Mouse (Mus musculus) v-Abl transformed pro-B cells (cell line): Measurements from ENCODE around the gene Iqcj.

Experiments
- in situ Hi-C, 2 experiments: fragments of 400-800 bp; cut with MboI; formaldehyde crosslinking; loops; one replicate each; pipeline ENCODE4 v1.15.1; 2025; ENCODE audit not compliant: unreplicated experiment in 2 of 2

Gene Iqcj

GRCm38 (mm10) chr3:67952517-67952940 is 60.5 kb downstream of the Iqcj start:
- in situ Hi-C loops: no loop called here

GRCm38 (mm10) chr3:67954459-67955065 is 62.5 kb downstream of the Iqcj start:
- in situ Hi-C loops: no loop called here

- in situ Hi-C loops: no loop called here
These were observed 67.7 kb downstream of the Iqcj start for GRCm38 (mm10) chr3:67959672-67960071.

GRCm38 (mm10) chr3:67960133-67960532 is 68.1 kb downstream of the Iqcj start:
- in situ Hi-C loops: no loop called here

GRCm38 (mm10) chr3:67960727-67961126 is 68.7 kb downstream of the Iqcj start:
- in situ Hi-C loops: no loop called here

GRCm38 (mm10) chr3:67961934-67962639 is 70.1 kb downstream of the Iqcj start:
- in situ Hi-C loops: no loop called here

GRCm38 (mm10) chr3:67974340-67974998 is 82.4 kb downstream of the Iqcj start:
- in situ Hi-C loops: no loop called here

- in situ Hi-C loops: no loop called here
These were observed 88.0 kb downstream of the Iqcj start for GRCm38 (mm10) chr3:67980006-67980405.

GRCm38 (mm10) chr3:67983329-67983728 is 91.3 kb downstream of the Iqcj start:
- in situ Hi-C loops: no loop called here

- in situ Hi-C loops: no loop called here
These were observed 110.4 kb downstream of the Iqcj start for GRCm38 (mm10) chr3:68002415-68002814.

- in situ Hi-C loops: no loop called here
These were observed 120.3 kb downstream of the Iqcj start for GRCm38 (mm10) chr3:68012342-68012741.

GRCm38 (mm10) chr3:68015786-68016185 is 123.8 kb downstream of the Iqcj start:
- in situ Hi-C loops: no loop called here

GRCm38 (mm10) chr3:68019401-68019800 is 127.4 kb downstream of the Iqcj start:
- in situ Hi-C loops: no loop called here

GRCm38 (mm10) chr3:68036097-68036496 is 144.1 kb downstream of the Iqcj start:
- in situ Hi-C loops: no loop called here

GRCm38 (mm10) chr3:68042951-68043350 is 150.9 kb downstream of the Iqcj start:
- in situ Hi-C loops: loop anchor here (5.0 kb wide), 3 partner anchors 421 to 691 kb away; no protein-coding TSS in a partner anchor

- in situ Hi-C loops: no loop called here
These were observed 153.7 kb downstream of the Iqcj start for GRCm38 (mm10) chr3:68045475-68046416.

- in situ Hi-C loops: loop anchor here (5.0 to 25.0 kb wide), 9 partner anchors 559 to 1859 kb away; partner anchors contain the start of gene Gfm1 (in 1 of the 2)
These were observed 161.5 kb downstream of the Iqcj start for GRCm38 (mm10) chr3:68053538-68053937.

- in situ Hi-C loops: loop anchor here (10.0 to 25.0 kb wide), 8 partner anchors 557 to 1857 kb away; partner anchors contain the start of gene Gfm1 (in 1 of the 2)
These were observed 163.1 kb downstream of the Iqcj start for GRCm38 (mm10) chr3:68055071-68055470.

GRCm38 (mm10) chr3:68056373-68057275 is 164.6 kb downstream of the Iqcj start:
- in situ Hi-C loops: loop anchor here (10.0 to 25.0 kb wide), 8 partner anchors 556 to 1856 kb away; partner anchors contain the start of gene Gfm1 (in 1 of the 2)
